Mouse (Mus musculus): ENCODE results near the gene Dcaf10. TPM values are rescaled to one million over a fixed set of nuclear protein-coding genes. Genes with fewer than 3 reads are reported as not detected.

The Dcaf10 gene
- polyA plus RNA-seq, 1 experiment from 2014 or later = 18.6 TPM

DNA sequence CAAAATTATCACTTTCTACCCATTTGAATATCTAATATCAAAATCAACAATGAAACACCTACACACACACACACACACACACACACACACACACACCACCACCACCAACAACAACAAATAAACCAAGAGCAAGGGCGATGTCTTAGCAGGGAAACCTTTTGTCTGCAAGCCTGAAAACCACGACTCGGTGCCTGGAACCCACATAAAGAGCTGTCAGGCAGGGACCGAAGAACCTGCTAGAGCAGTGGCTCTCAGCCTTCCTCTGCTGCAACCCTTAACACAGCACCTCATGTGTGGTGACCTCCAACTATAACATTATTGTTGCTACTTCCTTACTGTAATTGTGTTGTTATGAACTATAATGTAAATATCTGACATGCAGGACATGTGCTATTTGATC, 60.4 kb downstream of the Dcaf10 start:
- no peak overlapping the region for H3K4me2 ChIP-seq (ENCODE audit: low read depth, low read length)
- H3K9me3 ChIP-seq (ENCODE audit: control insufficient read depth, low read length) = no peaks in the 10 kb centered on the region
- peaks cover 11% of the 10 kb centered on the region for H3K4me1 ChIP-seq (ENCODE audit: control insufficient read depth, insufficient read depth, low read length)
- H3K4me3 ChIP-seq (ENCODE audit: low read depth, low read length) = no peak overlapping the region
- H3K27me3 ChIP-seq (replicated peaks; ENCODE audit: control insufficient read depth, insufficient read depth, low read length) = no peaks in the 10 kb centered on the region
- H3K36me3 ChIP-seq (ENCODE audit: control insufficient read depth, insufficient read depth, low read length) = peaks cover 69% of the 10 kb centered on the region
- no peak overlapping the region for H3K27ac ChIP-seq (replicated peaks; ENCODE audit: low read depth, low read length)
- DNase-seq (ENCODE audit: low spot score) = no peak
- H3K9ac ChIP-seq (ENCODE audit: low read depth, low read length) = no peak overlapping the region
- WGBS = 92% methylated on average over 4 of the region's 4 CpGs
- ATAC-seq (ENCODE audit: low read depth) = no peak

DNA sequence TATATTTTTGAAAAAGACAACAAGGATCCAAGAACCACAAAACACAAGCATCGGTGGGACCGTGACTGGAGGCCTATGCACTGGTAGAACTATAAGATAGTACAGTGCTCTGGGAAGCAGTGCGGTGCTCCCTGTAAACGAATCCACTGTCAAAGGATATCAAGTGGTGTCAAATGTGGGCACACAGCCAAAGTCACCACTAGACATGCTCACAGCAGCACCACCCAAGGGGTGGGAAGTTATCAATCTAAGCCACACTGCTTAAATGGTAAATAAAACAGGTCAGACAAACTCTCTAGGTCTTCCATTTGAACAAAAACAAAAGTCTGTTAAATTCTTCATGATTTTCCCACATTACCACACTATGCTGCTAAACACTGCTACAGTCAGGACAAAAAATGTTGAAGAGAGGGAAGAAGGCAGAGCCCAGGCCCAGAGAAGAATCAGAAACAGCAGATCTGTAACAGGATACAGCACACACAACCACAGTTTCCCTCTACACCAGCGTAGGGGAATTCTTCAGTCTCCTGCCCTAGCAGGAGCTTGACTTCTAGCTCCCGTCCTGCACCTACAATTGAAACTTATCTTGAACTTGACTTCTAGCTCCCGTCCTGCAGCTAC, 61.1 kb downstream of the Dcaf10 start:
- Histone ChIP-seq H3K4me3 (ENCODE audit: low read depth, low read length) (no peak overlapping the region), H3K27me3 (replicated peaks; ENCODE audit: control insufficient read depth, insufficient read depth, low read length) (no peaks in the 10 kb centered on the region), H3K4me1 (ENCODE audit: control insufficient read depth, insufficient read depth, low read length) (peaks cover 15% of the 10 kb centered on the region), H3K9ac (ENCODE audit: low read depth, low read length) (no peak overlapping the region), H3K4me2 (ENCODE audit: low read depth, low read length) (no peak overlapping the region), H3K27ac (replicated peaks; ENCODE audit: low read depth, low read length) (no peak overlapping the region), H3K36me3 (ENCODE audit: control insufficient read depth, insufficient read depth, low read length) (peaks cover 63% of the 10 kb centered on the region), H3K9me3 (ENCODE audit: control insufficient read depth, low read length) (no peaks in the 10 kb centered on the region)
- no peak for ATAC-seq (ENCODE audit: low read depth)
- WGBS = 73% methylated on average over 7 of the region's 7 CpGs
- peak; percentile 43 for DNase-seq (ENCODE audit: low spot score)

DNA sequence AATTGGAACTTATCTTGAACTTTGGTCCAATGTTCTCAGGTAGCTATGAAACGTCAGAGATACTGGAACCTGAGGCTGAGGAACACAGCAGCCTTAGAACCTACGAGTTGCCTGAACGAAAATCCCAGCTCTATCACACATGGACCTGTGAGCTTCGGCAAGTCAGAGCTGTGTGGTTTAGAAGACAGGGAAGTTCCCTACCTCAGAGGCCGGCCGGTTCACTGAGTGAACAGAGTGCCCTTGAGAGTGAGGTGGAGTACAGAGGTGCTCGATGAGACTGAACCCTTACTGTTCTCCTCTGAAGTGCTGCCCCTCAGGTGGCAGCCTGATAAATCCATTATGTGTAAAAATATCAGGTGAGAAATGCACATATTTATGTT, 61.6 kb downstream of the Dcaf10 start:
- WGBS = 83% methylated on average over 7 of the region's 7 CpGs
- H3K36me3 ChIP-seq (ENCODE audit: control insufficient read depth, insufficient read depth, low read length) = peaks cover 59% of the 10 kb centered on the region
- no peak for DNase-seq (ENCODE audit: low spot score)
- no peaks in the 10 kb centered on the region for H3K27me3 ChIP-seq (replicated peaks; ENCODE audit: control insufficient read depth, insufficient read depth, low read length)
- no peak overlapping the region for H3K4me2 ChIP-seq (ENCODE audit: low read depth, low read length)
- no peak overlapping the region for H3K9ac ChIP-seq (ENCODE audit: low read depth, low read length)
- peaks cover 15% of the 10 kb centered on the region for H3K4me1 ChIP-seq (ENCODE audit: control insufficient read depth, insufficient read depth, low read length)
- no peak overlapping the region for H3K4me3 ChIP-seq (ENCODE audit: low read depth, low read length)
- ATAC-seq (ENCODE audit: low read depth) = no peak
- H3K27ac ChIP-seq (replicated peaks; ENCODE audit: low read depth, low read length) = no peak overlapping the region
- no peaks in the 10 kb centered on the region for H3K9me3 ChIP-seq (ENCODE audit: control insufficient read depth, low read length)

GRCm38 (mm10) chr4:45404086-45404485, 62.2 kb downstream of the Dcaf10 start:
- H3K27ac ChIP-seq (replicated peaks; ENCODE audit: low read depth, low read length) = no peak overlapping the region
- no peak overlapping the region for H3K4me2 ChIP-seq (ENCODE audit: low read depth, low read length)
- H3K9me3 ChIP-seq (ENCODE audit: control insufficient read depth, low read length) = no peaks in the 10 kb centered on the region
- 93% methylated on average over 7 of the region's 7 CpGs for whole genome bisulfite sequencing
- H3K9ac ChIP-seq (ENCODE audit: low read depth, low read length) = no peak overlapping the region
- no peak overlapping the region for H3K4me3 ChIP-seq (ENCODE audit: low read depth, low read length)
- DNase-seq (ENCODE audit: low spot score) = no peak
- no peaks in the 10 kb centered on the region for H3K27me3 ChIP-seq (replicated peaks; ENCODE audit: control insufficient read depth, insufficient read depth, low read length)
- peaks cover 53% of the 10 kb centered on the region for H3K36me3 ChIP-seq (ENCODE audit: control insufficient read depth, insufficient read depth, low read length)
- no peak for ATAC-seq (ENCODE audit: low read depth)
- H3K4me1 ChIP-seq (ENCODE audit: control insufficient read depth, insufficient read depth, low read length) = peaks cover 15% of the 10 kb centered on the region

- Histone ChIP-seq H3K27ac (replicated peaks; ENCODE audit: low read depth, low read length) (no peak overlapping the region), H3K4me2 (ENCODE audit: low read depth, low read length) (no peak overlapping the region), H3K9ac (ENCODE audit: low read depth, low read length) (no peak overlapping the region), H3K27me3 (replicated peaks; ENCODE audit: control insufficient read depth, insufficient read depth, low read length) (no peaks in the 10 kb centered on the region), H3K4me3 (ENCODE audit: low read depth, low read length) (no peak overlapping the region), H3K36me3 (ENCODE audit: control insufficient read depth, insufficient read depth, low read length) (peaks cover 41% of the 10 kb centered on the region), H3K9me3 (ENCODE audit: control insufficient read depth, low read length) (no peaks in the 10 kb centered on the region), H3K4me1 (ENCODE audit: control insufficient read depth, insufficient read depth, low read length) (peaks cover 15% of the 10 kb centered on the region)
- WGBS = 45% methylated on average over 7 of the region's 7 CpGs
- DNase-seq (ENCODE audit: low spot score) = no peak
- ATAC-seq (ENCODE audit: low read depth) = no peak
Measured at GRCm38 (mm10) chr4:45405315-45405714, 63.4 kb downstream of the Dcaf10 start.

DNA sequence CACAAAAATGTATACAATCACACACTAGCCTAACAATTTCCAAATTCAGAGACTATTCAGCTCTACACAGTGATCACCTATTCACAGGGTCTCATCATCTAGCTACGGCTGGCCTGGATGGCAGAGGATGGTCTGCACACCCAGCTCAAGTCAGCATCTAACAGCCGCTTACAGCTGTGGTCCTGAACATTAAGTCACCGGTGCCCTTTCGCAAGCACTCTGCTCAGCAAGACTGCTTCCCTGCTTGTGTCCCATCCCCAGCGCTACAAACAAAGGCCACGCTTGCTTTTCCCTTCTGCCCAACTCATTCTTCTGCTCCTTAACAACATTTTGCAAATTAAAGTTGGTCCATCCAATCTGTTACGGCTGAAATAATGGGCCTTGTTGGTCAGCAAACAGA, 64.5 kb downstream of the Dcaf10 start:
- H3K9ac ChIP-seq (ENCODE audit: low read depth, low read length) = no peak overlapping the region
- 0 out of 2 replicates have a peak overlapping the region, but pooled peaks have one; percentile 7 for H3K4me3 ChIP-seq (ENCODE audit: low read depth, low read length)
- no peak overlapping the region for H3K27ac ChIP-seq (replicated peaks; ENCODE audit: low read depth, low read length)
- H3K4me2 ChIP-seq (ENCODE audit: low read depth, low read length) = peak overlapping the region; percentile 82; the same call in 1 of the 2 replicates
- ATAC-seq (ENCODE audit: low read depth) (no peak), DNase-seq (ENCODE audit: low spot score) (no peak)
- peaks cover 15% of the 10 kb centered on the region for H3K4me1 ChIP-seq (ENCODE audit: control insufficient read depth, insufficient read depth, low read length)
- H3K9me3 ChIP-seq (ENCODE audit: control insufficient read depth, low read length) = no peaks in the 10 kb centered on the region
- H3K36me3 ChIP-seq (ENCODE audit: control insufficient read depth, insufficient read depth, low read length) = peaks cover 32% of the 10 kb centered on the region
- no peaks in the 10 kb centered on the region for H3K27me3 ChIP-seq (replicated peaks; ENCODE audit: control insufficient read depth, insufficient read depth, low read length)
- 88% methylated on average over 7 of the region's 7 CpGs for WGBS

- Histone ChIP-seq H3K4me1 (ENCODE audit: control insufficient read depth, insufficient read depth, low read length) (peaks cover 15% of the 10 kb centered on the region), H3K27ac (replicated peaks; ENCODE audit: low read depth, low read length) (no peak overlapping the region)
- 54% methylated on average over 5 of the region's 5 CpGs for WGBS
Measured at GRCm38 (mm10) chr4:45407001-45407702, 65.3 kb downstream of the Dcaf10 start.

DNA sequence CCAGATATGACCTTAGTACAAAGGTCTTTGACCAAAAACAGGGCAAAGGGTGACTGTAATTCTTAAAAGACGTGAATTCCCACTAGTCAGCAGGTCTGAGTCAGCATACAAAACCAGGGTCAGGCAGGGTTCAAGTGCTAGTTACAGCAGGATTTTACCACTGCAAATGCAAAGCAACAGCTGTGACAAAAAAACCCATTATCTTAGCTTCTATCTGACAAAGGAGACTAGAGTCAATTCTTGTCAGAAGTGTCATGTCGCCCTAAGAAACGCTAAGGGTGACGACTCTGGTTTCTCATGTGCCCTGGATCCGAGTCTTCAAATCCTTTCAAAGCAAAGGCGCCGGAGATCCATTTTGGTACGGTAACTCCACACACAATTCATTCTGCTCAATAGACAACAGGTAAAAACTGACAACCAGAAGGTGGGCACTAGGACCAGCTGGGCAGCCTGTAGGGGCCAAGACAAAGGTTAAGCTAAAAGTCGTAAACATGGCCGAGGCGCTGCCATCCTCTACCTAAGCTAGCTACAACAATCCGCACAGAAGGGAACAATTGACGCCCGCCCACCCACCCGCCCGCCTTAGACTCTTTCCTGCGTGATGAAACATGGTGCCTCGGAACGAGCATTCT, 65.9 kb downstream of the Dcaf10 start:
- Histone ChIP-seq H3K27ac (replicated peaks; ENCODE audit: low read depth, low read length) (peak overlapping the region; percentile 86), H3K36me3 (ENCODE audit: control insufficient read depth, insufficient read depth, low read length) (peaks cover 18% of the 10 kb centered on the region), H3K9ac (ENCODE audit: low read depth, low read length) (peak overlapping the region; percentile 96), H3K4me1 (ENCODE audit: control insufficient read depth, insufficient read depth, low read length) (peaks cover 15% of the 10 kb centered on the region), H3K4me2 (ENCODE audit: low read depth, low read length) (peak overlapping the region; percentile 82), H3K9me3 (ENCODE audit: control insufficient read depth, low read length) (no peaks in the 10 kb centered on the region), H3K4me3 (ENCODE audit: low read depth, low read length) (peak overlapping the region; percentile 97), H3K27me3 (replicated peaks; ENCODE audit: control insufficient read depth, insufficient read depth, low read length) (no peaks in the 10 kb centered on the region)
- ATAC-seq (ENCODE audit: low read depth) (no peak), DNase-seq (ENCODE audit: low spot score) (peak; percentile 48)
- WGBS = 1% methylated on average over 15 of the region's 19 CpGs

More at GRCm38 (mm10) chr4:45407001-45407702, 65.3 kb downstream of the Dcaf10 start:
- ATAC-seq (ENCODE audit: low read depth) (no peak), DNase-seq (ENCODE audit: low spot score) (no peak)
- peaks cover 24% of the 10 kb centered on the region for H3K36me3 ChIP-seq (ENCODE audit: control insufficient read depth, insufficient read depth, low read length)
- peak overlapping the region; percentile 82 for H3K4me2 ChIP-seq (ENCODE audit: low read depth, low read length)
- H3K27me3 ChIP-seq (replicated peaks; ENCODE audit: control insufficient read depth, insufficient read depth, low read length) = no peaks in the 10 kb centered on the region
- H3K9me3 ChIP-seq (ENCODE audit: control insufficient read depth, low read length) = no peaks in the 10 kb centered on the region
- peak overlapping the region; percentile 97 for H3K4me3 ChIP-seq (ENCODE audit: low read depth, low read length)
- peak overlapping the region; percentile 96 for H3K9ac ChIP-seq (ENCODE audit: low read depth, low read length)
